Mouse (Mus musculus) intestine, postnatal 0 days (tissue): ENCODE results near the gene Gm17018. TPM values are rescaled to one million over a fixed set of nuclear protein-coding genes. Genes with fewer than 3 reads are reported as not detected.

Experiments used
- ATAC-seq: fragments of 200-750 bp; cut with Nextera tagmentation; 2 replicates; pipeline ENCODE4 v1.8.0; 2017; ENCODE audit warnings: mild to moderate bottlenecking, moderate TSS enrichment, moderate library complexity
- H3K27ac ChIP-seq: fragments of 300-500 bp; sonication (generic); 2 replicates; pipeline ENCODE4 v1.5.1; 2014; ENCODE audit warnings: mild to moderate bottlenecking, low read depth, low read length, moderate library complexity
- H3K27me3 ChIP-seq: fragments of 300-500 bp; sonication (generic); replicated peaks from 2 replicates; pipeline ENCODE4 v1.6.1; 2014; ENCODE audit warnings: low read length, mixed read lengths; ENCODE audit not compliant: control insufficient read depth, insufficient read depth
- H3K36me3 ChIP-seq: fragments of 300-500 bp; sonication (generic); 2 replicates; pipeline ENCODE4 v1.6.1; 2014; ENCODE audit warnings: mild to moderate bottlenecking, moderate library complexity; ENCODE audit not compliant: control insufficient read depth, insufficient read depth
- H3K4me1 ChIP-seq: fragments of 300-500 bp; sonication (generic); replicated peaks from 2 replicates; pipeline ENCODE4 v1.6.1; 2014; ENCODE audit warnings: antibody characterized with exemption, low read length, mixed read lengths; ENCODE audit not compliant: control insufficient read depth, insufficient read depth
- H3K4me2 ChIP-seq: fragments of 300-500 bp; sonication (generic); replicated peaks from 2 replicates; pipeline ENCODE4 v1.6.1; 2014; ENCODE audit warnings: low read depth, mild to moderate bottlenecking, moderate library complexity
- H3K4me3 ChIP-seq: fragments of 300-500 bp; sonication (generic); 2 replicates; pipeline ENCODE4 v1.5.1; 2014; ENCODE audit warnings: low read depth, low read length
- H3K9ac ChIP-seq: fragments of 300-500 bp; sonication (generic); 2 replicates; pipeline ENCODE4 v1.6.1; 2014; ENCODE audit warnings: mild to moderate bottlenecking, low read depth, low read length
- H3K9me3 ChIP-seq: fragments of 300-500 bp; sonication (generic); 2 replicates; pipeline ENCODE4 v1.6.1; 2016; ENCODE audit warnings: mixed run types; ENCODE audit not compliant: control insufficient read depth
- CTCF ChIP-seq: sonication (generic); IDR thresholded peaks from 2 replicates; pipeline ENCODE4 v1.5.1; 2016; ENCODE audit warnings: low read depth, mild to moderate bottlenecking, control low read depth, antibody characterized with exemption, moderate library complexity
- WGBS: fragments of 180-500 bp; shearing (Covaris S2); extraction: QIAGEN DNeasy Blood & Tissue Kit; methylation state at CpG from one replicate; pipeline ENCODE4 v1.1.7; 2014; 5-methylcytosine and 5-hydroxymethylcytosine counted together
- polyA plus RNA-seq: library from polyadenylated mRNA; unstranded; fragments of >200 nt; fragmentation: Nextera tagmentation; extraction: Ambion mirVana; gene quantifications from 2 replicates; pipeline ENCODE4 v1.2.1, GENCODE M21; 2015

Gm17018 gene
- polyA plus RNA-seq, 1 experiment from 2014 or later, result 24.7 TPM

DNA sequence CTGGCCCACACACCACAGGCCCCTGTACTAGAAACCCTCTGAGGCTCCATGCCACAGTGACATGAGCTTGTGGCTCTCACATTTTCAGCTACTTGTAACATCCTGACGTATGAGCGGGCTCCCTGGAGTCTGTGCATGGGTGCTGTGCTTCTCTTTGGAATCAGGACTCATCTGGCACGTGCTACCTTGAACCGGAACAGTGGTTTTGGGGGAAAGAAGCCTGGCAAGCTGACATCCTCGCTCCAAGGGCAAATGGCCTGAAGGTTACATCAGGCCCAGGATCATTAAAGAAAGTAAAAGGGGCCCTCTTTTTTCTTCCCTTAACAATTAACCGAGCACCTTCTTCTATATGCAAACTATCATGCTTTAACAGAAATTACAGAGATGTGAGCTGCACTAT lies 22.7 kb downstream of the Gm17018 start:
- Histone ChIP-seq H3K4me2 (no peak overlapping the region), H3K27ac (no peak overlapping the region), H3K9ac (no peak overlapping the region), H3K4me3 (no peak overlapping the region), H3K9me3 (no peaks in the 10 kb centered on the region), H3K27me3 (no peaks in the 10 kb centered on the region), H3K36me3 (peaks cover 18% of the 10 kb centered on the region), H3K4me1 (no peaks in the 10 kb centered on the region)
- no peak for ATAC-seq
- TF ChIP-seq CTCF, result no peak
- 87% methylated on average over 6 of the region's 6 CpGs for WGBS

GRCm38 (mm10) chr19:45584856-45585620 lies 24.6 kb downstream of the Gm17018 start:
- TF ChIP-seq CTCF, result no peak
- ATAC-seq, result no peak
- 61% methylated on average over 9 of the region's 9 CpGs for WGBS

DNA sequence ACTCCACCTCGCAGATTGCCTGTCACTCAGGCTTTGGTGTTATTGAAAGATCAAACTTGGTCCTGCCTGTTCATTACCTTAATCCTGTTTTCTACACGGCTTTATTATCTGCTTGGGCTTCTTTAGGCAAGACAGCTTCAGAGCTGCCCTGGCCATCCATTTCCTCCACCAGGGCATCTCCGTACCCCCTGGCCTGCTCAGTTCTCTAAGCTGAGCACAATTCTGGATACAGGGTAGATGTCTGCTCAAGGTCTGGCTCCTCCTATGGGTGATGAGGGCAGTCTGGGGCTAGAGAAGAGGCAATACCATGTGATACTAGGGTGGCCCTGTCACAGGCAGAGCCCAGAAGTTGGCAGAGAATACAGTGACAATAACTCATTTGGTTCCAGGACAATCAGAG lies 26.4 kb downstream of the Gm17018 start:
- Histone ChIP-seq H3K4me2 (no peak overlapping the region), H3K9ac (no peak overlapping the region), H3K4me3 (no peak overlapping the region), H3K27me3 (no peaks in the 10 kb centered on the region), H3K27ac (no peak overlapping the region), H3K4me1 (no peaks in the 10 kb centered on the region), H3K36me3 (peaks cover 9% of the 10 kb centered on the region; the same call in 1 of the 2 replicates), H3K9me3 (no peaks in the 10 kb centered on the region)
- 76% methylated on average over 3 of the region's 3 CpGs for WGBS
- no peak for ATAC-seq
- no peak for TF ChIP-seq CTCF

More at GRCm38 (mm10) chr19:45584856-45585620, 24.6 kb downstream of the Gm17018 start:
- Histone ChIP-seq H3K4me3 (no peak overlapping the region), H3K9me3 (no peaks in the 10 kb centered on the region), H3K27ac (no peak overlapping the region), H3K4me1 (no peaks in the 10 kb centered on the region), H3K27me3 (no peaks in the 10 kb centered on the region), H3K9ac (no peak overlapping the region), H3K36me3 (peaks cover 9% of the 10 kb centered on the region; the same call in 1 of the 2 replicates), H3K4me2 (no peak overlapping the region)

- Histone ChIP-seq H3K4me1 (no peaks in the 10 kb centered on the region), H3K4me3 (no peak overlapping the region), H3K9me3 (no peaks in the 10 kb centered on the region), H3K27ac (no peak overlapping the region), H3K9ac (no peak overlapping the region), H3K4me2 (no peak overlapping the region), H3K36me3 (peaks cover 9% of the 10 kb centered on the region; the same call in 1 of the 2 replicates), H3K27me3 (no peaks in the 10 kb centered on the region)
- TF ChIP-seq CTCF, result no peak
- ATAC-seq, result no peak
- 85% methylated on average over 6 of the region's 6 CpGs for WGBS
These were observed 27.3 kb downstream of the Gm17018 start for GRCm38 (mm10) chr19:45587509-45588292.

DNA sequence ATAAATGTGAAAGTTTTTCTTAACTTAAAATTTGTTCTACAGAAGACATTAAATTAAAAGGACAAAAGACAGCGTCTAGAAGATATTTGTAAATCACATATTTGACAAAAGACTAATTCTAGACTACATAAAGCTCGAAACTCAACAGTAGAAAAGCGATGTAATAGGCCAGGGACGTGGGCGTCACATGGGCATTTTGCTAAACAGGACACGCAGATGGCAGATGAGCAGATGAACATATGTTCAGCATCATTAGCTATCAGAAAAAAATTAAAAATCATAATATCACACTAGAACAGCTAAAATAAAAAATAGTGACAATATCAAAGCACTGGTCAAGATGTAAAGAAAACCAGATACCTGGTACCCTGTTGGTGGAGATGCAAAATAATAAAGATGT lies 29.3 kb downstream of the Gm17018 start:
- Histone ChIP-seq H3K9me3 (no peaks in the 10 kb centered on the region), H3K9ac (no peak overlapping the region), H3K36me3 (peaks cover 9% of the 10 kb centered on the region; the same call in 1 of the 2 replicates), H3K27me3 (no peaks in the 10 kb centered on the region), H3K4me2 (no peak overlapping the region), H3K4me1 (no peaks in the 10 kb centered on the region), H3K27ac (no peak overlapping the region), H3K4me3 (no peak overlapping the region)
- ATAC-seq, result no peak
- 93% methylated on average over 6 of the region's 6 CpGs for WGBS
- TF ChIP-seq CTCF, result no peak

GRCm38 (mm10) chr19:45591704-45592103 lies 31.3 kb downstream of the Gm17018 start:
- H3K9ac ChIP-seq, result no peak overlapping the region
- ATAC-seq, result no peak

More at GRCm38 (mm10) chr19:45591704-45592103, 31.3 kb downstream of the Gm17018 start:
- 60% methylated on average over 7 of the region's 7 CpGs for WGBS
- no peaks in the 10 kb centered on the region for H3K27me3 ChIP-seq
- H3K27ac ChIP-seq, result no peak overlapping the region
- H3K4me3 ChIP-seq, result no peak overlapping the region
- no peak for TF ChIP-seq CTCF
- H3K9me3 ChIP-seq, result no peaks in the 10 kb centered on the region
- peaks cover 9% of the 10 kb centered on the region; the same call in 1 of the 2 replicates for H3K36me3 ChIP-seq
- no peaks in the 10 kb centered on the region for H3K4me1 ChIP-seq
- H3K4me2 ChIP-seq, result no peak overlapping the region
